Mouse (Mus musculus): ENCODE results near the gene Gimap3. TPM values are rescaled to one million over a fixed set of nuclear protein-coding genes. Genes with fewer than 3 reads are reported as not detected.

Gene Gimap3
- not detected for total RNA-seq (2021)

- intact Hi-C loops (cut with DNase I) = loop anchor here (2.0 kb wide), 1 partner anchor 24 kb away; the partner anchor contains the start of gene Gimap5
- DNase-seq (ENCODE audit: low spot score in 2 of 2) = no peak
Measured at GRCm38 (mm10) chr6:48770696-48771095, at the start of gene Gimap3. Gimap3 (minus strand) TSS chr6:48770851.

GRCm38 (mm10) chr6:48817815-48818214 is 47.2 kb upstream of the Gimap3 start:
- DNase-seq (ENCODE audit: low spot score in 2 of 2) = peak; percentile 47 to 53
- intact Hi-C loops (cut with DNase I) = loop anchor here (2.0 to 5.0 kb wide), 3 partner anchors 39 to 137 kb away; no protein-coding TSS in a partner anchor

DNA sequence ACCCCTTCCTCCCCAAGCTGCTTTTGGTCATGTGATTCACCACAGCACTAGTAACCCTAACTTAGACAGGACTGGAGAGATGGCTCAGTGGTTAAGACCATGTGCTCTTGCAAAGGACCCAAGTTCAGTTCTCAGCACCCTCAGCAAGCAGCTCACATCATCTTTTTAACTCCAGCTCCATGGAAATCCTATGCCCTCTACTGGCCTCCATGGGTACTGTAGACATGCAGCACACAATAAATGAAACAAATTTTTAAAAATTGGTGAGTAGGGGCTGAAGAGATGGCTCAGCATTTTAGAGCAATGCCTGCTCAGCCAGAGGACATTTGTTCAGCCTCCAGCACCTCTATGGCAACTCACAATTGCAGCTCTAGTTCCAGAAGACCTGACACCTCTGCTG is 44.4 kb upstream of the Gimap3 start:
- intact Hi-C loops (cut with DNase I) = loop anchor here (5.0 kb wide), 2 partner anchors 42 to 97 kb away; no protein-coding TSS in a partner anchor
- no peak for DNase-seq (ENCODE audit: low spot score in 2 of 2)

DNA sequence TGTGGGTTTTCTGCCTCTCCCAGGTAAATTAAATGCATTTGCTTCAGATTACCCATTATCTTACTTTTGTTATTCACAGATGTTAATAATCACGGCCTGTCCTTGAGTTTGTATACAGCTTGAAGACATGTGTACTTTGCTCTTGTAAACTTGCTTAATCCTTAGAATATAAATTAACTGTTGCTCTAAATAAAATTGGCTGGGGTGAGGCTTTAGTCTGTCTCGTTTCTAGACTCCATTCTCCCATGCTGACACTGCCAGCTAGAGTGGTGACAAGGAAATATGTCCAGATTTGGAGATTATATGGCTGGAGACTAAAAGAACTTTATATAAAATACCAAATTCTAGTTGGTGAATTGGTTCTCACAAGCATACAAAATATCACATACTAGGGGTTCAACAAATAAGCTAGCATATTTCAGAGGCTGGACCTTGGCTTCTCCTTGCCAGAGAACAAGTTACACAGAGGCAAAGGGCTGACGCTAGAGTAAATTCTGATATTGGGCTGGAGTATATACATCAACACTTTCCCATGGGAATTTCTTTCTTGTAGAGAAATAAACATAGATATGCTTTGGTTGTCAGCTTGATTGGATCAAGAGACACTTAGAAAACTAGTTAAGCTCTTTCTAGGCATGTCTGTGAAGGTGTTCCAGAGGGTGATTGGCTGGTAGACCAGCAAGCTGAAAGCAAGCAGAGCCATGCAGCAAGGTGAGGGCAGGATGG is 39.0 kb upstream of the Gimap3 start:
- intact Hi-C loops (cut with DNase I) = no loop called here
- no peak for DNase-seq (ENCODE audit: low spot score in 2 of 2)

DNA sequence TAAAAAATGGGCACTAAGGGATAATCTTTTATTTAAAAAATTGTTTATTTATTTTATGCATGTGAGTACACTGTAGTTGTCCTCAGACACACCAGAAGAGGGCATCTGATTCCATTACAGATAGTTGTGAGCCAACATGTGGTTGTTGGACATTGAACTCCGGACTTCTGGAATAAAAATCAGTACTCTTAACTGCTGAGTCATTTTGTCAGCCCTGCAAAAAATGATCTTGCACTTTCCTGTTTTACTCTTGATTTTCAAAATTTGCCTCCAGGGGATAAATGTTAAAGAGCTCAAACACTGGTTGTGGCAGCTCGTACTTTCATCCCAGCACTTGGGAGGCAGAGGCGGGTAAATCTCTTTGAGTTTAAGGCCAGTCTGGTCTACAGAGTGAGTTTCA is 36.1 kb upstream of the Gimap3 start:
- DNase-seq (ENCODE audit: low spot score in 2 of 2) = no peak
- intact Hi-C loops (cut with DNase I) = no loop called here

DNA sequence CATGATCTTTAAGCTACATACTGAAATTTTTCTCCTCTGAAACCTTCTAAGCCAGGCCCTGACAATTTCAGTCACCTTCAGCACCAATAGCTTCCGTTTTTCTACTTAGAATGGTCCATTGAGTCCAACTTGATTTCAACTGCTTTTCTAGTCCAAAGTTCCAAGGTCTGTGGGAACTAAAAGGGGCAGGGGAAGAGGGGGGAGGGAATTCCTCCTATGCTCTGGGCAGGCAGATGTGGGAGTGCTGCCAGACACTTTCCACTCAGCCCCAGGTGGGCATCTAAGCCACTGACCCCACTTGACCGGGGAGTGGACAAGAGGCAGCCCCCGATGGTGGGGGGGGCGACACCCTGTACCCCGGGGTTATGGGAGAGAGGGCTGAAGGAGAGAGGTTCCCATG is 33.7 kb upstream of the Gimap3 start:
- intact Hi-C loops (cut with DNase I) = no loop called here
- DNase-seq (ENCODE audit: low spot score in 2 of 2) = no peak

DNA sequence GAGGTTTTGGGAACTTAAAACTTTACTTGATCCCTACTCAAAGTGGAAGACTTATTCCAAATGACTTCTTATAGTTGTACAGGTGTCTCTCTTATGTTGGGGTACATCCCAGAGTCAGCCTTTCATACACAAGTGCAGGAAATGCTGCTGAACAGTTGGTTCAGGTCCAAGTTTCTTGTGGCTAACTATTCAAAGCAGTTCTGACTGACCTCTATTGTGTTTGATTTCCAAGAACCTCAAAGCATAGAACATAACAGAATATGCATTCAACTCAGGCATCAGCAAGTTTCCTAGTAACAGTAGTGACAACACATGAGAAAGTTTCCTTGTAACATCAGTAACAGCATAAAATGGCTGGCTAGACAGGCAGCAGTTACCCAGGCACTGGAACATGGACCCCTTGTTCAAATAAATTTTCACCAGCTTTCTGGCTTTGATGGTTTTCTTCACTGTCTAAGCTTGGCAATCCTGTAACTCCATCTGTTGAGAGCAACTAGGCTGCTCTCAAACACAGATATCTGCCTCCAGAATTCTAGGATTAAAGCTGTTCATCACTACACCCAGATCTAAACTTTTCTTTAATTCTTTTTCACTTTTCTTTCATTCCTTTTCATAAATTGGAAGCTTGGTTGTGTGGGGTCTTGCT is 32.9 kb upstream of the Gimap3 start:
- intact Hi-C loops (cut with DNase I) = no loop called here
- no peak for DNase-seq (ENCODE audit: low spot score in 2 of 2)

GRCm38 (mm10) chr6:48801897-48802296 is 31.2 kb upstream of the Gimap3 start:
- no peak for DNase-seq (ENCODE audit: low spot score in 2 of 2)
- intact Hi-C loops (cut with DNase I) = no loop called here

GRCm38 (mm10) chr6:48787867-48788266 is 17.2 kb upstream of the Gimap3 start:
- intact Hi-C loops (cut with DNase I) = no loop called here
- DNase-seq (ENCODE audit: low spot score in 2 of 2) = no peak

- intact Hi-C loops (cut with DNase I) = no loop called here
- no peak for DNase-seq (ENCODE audit: low spot score in 2 of 2)
Measured at GRCm38 (mm10) chr6:48785601-48786000, 14.9 kb upstream of the Gimap3 start.

GRCm38 (mm10) chr6:48785189-48785588 is 14.5 kb upstream of the Gimap3 start:
- intact Hi-C loops (cut with DNase I) = no loop called here
- DNase-seq (ENCODE audit: low spot score in 2 of 2) = no peak

DNA sequence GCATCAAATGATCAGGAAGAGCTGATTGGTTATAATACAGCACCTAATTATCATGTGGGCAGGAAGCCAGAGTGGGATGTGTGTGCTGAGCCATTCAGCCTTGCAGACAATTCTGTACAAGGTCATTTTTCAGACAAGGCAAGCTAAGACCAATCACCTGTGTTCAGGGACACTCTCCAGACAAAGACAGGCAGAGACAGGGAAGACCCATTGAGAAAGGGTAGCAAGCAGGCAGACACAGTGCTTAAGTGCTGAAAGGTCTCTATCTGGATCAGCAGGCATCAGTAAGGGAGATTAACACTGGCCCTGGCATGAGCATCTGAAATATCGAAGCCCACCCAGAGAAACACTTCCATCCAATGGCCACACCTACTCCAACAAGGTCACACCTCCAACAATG is 13.8 kb upstream of the Gimap3 start:
- intact Hi-C loops (cut with DNase I) = no loop called here
- no peak for DNase-seq (ENCODE audit: low spot score in 2 of 2)

DNA sequence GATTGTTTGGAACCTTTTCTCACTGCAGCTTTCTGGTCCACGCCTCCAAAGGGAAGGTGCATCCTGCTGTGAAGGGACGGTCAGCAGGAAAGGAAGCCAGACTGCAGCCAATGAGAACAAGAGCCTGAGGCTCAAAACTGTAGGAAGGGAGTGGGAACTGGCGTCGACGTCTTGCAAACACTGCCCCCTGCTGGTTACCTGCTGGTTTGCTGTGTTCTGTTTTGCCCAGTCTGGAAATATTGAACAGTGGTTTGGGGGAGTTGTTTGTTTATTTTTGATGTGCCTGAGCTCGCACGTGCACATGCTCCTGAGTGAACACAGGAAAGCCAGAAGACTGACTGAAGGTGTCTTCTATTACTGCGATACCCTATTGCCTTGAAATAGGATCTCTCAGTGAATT is 1.4 kb upstream of the Gimap3 start:
- peak; percentile 65 to 75 for DNase-seq (ENCODE audit: low spot score in 2 of 2)
- intact Hi-C loops (cut with DNase I) = loop anchor here (1.0 kb wide), 1 partner anchor 127 kb away; no protein-coding TSS in a partner anchor

- DNase-seq (ENCODE audit: low spot score in 2 of 2) = no peak
- intact Hi-C loops (cut with DNase I) = no loop called here
Measured at GRCm38 (mm10) chr6:48768933-48769332, 1.7 kb downstream of the Gimap3 start.

- intact Hi-C loops (cut with DNase I) = no loop called here
- no peak for DNase-seq (ENCODE audit: low spot score in 2 of 2)
Measured at GRCm38 (mm10) chr6:48768178-48768869, 2.3 kb downstream of the Gimap3 start.

- no peak for DNase-seq (ENCODE audit: low spot score in 2 of 2)
- intact Hi-C loops (cut with DNase I) = no loop called here
Measured at GRCm38 (mm10) chr6:48764496-48764895, 6.2 kb downstream of the Gimap3 start.

GRCm38 (mm10) chr6:48763567-48764270 is 6.9 kb downstream of the Gimap3 start:
- DNase-seq (ENCODE audit: low spot score in 2 of 2) = no peak
- intact Hi-C loops (cut with DNase I) = no loop called here

- intact Hi-C loops (cut with DNase I) = loop anchor here (2.0 kb wide), 1 partner anchor 23 kb away; the partner anchor contains the start of gene Gimap3
- no peak for DNase-seq (ENCODE audit: low spot score in 2 of 2)
Measured at GRCm38 (mm10) chr6:48747091-48747966, 23.3 kb downstream of the Gimap3 start.

All from left cerebral cortex, postnatal 36 days (tissue).